Mouse (Mus musculus) urinary bladder, postnatal 4 days (tissue): ENCODE measurements around the gene Xirp2.

ENCODE experiments used
- DNase-seq, 2 experiments: peaks; one replicate each; pipeline ENCODE4 v3.0.0; 2021 to 2022; ENCODE audit warnings: low spot score in 2 of 2

Gene Xirp2

DNA sequence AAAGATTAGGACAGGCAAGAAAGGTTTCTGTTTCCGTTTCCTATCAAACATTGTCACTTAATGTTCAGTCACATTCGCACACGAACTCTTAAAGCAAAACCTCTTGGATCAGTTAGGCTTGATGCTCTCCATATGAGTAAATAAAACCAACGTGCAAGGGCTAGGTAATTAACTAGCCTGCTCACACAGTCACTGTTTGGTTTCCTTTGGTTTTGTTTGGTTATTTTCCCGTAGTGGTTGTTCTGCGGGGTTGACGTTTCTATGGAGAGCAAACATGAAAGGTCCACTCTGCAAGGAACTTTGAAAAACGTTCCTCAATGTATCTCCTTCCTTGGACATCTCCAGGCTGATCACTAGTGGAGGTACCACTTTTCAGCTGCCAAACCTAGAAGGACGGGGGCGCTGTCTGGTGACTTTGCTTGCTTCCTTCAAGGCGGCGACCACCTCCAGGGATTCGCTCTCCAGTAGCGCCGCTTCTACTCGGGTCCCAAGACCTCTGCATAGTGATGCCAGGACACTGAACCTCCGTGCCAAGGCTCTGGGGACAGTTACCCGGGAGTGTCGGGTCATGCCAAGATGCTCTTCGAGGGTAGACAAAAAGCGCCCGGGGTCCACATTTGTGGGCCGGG is 119.2 kb downstream of the Xirp2 start:
- DNase-seq, result peak in 1 of 2 experiments; percentile 20

DNA sequence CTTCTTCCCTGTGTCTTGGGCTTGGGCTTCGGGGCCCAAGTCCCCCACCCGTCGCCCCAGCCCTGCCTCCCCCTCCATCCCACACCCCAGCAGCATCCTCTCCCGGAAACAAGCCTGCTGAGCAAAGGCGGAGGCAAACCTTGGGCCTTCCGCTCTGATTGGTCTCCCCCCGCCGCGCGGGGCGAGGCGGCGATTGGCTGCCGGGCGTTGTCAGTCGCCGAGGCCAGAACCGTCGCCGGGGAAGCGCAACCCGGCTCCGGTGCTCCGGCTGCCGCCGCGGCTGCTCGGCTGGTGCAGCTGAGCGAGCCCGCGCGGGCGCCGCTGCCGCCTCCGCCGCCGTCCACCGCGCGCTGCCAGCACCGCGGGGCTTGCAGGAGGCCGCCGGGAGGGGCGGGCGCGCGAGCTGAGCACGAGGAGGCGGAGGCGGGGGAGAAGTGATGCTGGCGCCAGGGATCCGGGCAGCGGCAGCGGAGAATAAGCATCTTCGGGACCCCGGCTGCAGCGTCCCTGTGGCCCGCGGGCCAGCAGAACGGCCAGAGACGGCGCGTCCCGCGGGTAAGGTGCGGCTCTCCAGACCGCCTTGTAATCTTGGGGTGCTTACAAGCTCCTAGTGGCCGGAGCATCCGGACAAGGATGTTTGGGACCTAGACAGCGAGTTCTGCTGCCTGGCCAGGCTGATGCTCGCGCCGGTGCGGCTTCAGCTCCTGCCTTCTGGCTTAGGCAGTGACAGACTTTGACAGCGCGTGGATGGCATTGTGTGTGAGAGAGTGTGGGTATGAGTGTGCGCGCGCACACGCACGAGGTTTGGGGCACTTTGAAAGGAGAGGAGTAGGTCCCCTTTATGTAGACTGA is 119.9 kb downstream of the Xirp2 start, which contains the start of gene B3galt1:
B3galt1 (plus strand) TSS at position 392 of the 852 bp plus-strand sequence.
- DNase-seq, result peak; percentile 78 to 81

DNA sequence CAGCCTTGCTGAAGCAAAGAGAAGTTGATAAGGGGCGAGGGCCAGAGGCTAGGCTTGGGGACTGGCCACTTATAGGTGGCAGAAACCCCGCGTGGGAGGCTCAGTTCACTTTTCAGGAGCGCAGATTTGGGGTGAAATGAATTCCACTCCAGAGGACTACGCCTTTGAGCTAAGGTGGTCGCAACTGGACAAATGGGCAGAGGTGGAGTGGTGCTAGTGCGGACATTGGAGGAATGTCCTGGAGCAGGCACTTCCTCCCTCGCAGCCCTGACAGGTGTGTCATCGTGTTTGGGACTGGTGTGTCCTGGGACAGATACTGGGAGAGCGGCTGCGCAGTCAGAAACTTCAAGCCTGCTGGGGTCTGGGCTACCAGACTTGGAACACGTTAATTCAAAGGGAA is 120.8 kb downstream of the Xirp2 start:
- no peak for DNase-seq

DNA sequence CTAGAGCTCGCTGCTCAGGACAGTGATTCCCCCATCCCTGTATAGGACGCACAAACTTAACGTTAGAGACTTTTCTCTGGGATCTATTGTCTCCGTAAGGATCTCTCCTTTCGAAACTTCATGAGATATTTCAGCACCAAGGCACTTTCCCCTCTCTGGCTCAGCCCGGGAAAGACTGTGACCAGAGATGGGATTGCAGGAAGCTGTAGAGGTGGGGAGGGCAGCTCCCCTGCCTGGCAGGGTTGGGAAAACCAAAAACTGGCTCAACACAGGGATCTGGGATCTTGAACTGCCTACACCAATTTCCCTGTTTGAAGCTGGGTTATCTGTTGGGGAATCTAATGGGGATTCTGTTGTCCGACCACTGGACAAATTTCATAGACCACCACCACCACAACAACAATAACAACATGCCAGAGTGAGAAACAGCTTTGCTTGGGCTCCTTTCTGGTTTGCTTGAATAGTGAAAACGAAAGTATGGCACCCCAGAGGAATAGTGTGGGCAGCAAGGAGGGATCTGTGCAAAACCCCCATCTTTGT is 121.4 kb downstream of the Xirp2 start:
- DNase-seq, result no peak
